Mouse (Mus musculus): ENCODE data around the gene Slc29a2. TPM values are rescaled to one million over a fixed set of nuclear protein-coding genes. Genes with fewer than 3 reads are reported as not detected.

Gene Slc29a2
- polyA plus RNA-seq, 1 experiment, result 8.9 TPM

DNA sequence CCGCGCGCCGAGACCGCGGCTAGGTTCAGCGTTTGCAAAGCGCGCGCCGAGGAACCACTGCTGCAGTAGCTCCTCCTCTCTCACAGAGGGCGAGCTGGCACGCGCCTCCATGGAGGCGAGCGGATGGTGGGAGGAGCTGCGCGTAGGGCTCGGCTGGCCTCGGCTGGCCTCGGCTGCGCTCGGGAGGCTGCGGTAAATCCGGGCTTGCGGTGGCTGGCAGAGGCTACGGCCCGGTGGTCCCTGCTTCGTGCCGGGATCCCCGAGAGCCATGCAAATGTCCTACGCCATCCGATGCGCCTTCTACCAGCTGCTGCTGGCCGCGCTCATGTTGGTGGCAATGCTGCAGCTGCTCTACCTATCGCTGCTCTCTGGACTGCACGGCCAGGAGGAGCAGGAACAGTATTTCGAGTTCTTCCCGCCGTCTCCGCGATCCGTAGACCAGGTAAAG, 15.1 kb downstream of the Slc29a2 start, which contains the start of the genes B4gat1 and AC124502.3:
B4gat1 (plus strand) TSS at position 118 of the 448 bp plus-strand sequence.
AC124502.3 (plus strand) TSS at position 183 of the 448 bp plus-strand sequence.
- Histone ChIP-seq H3K4me3 (ENCODE audit: insufficient read depth, poor library complexity, severe bottlenecking) (peak within 1 kb of the TSS; percentile 70), H3ac (ENCODE audit: control insufficient read depth, insufficient read length, low read depth) (peak within 1 kb of the TSS; percentile 83), H3K36me3 (ENCODE audit: control insufficient read depth, insufficient read depth) (peaks cover 9% of the 10 kb centered on the region), H3K27me3 (ENCODE audit: control insufficient read depth, insufficient read depth, insufficient read length) (no peaks in the 10 kb centered on the region), H3K79me3 (ENCODE audit: low read depth) (peaks cover 26% of the 10 kb centered on the region), H3K79me2 (ENCODE audit: control insufficient read depth, insufficient read depth) (peaks cover 47% of the 10 kb centered on the region)
- no peak for TF ChIP-seq CEBPB (IDR thresholded peaks at IDR 0.05; ENCODE audit: low read depth)
- no peak for TF ChIP-seq MYOD1 (IDR thresholded peaks at IDR 0.05; ENCODE audit: control insufficient read depth, insufficient read length, low read depth)
- TF ChIP-seq FOSL1 (IDR thresholded peaks at IDR 0.05; ENCODE audit: insufficient read depth, low read length, poor library complexity, severe bottlenecking), result no peak
- peak; percentile 68 for TF ChIP-seq CTCF (IDR thresholded peaks at IDR 0.05; ENCODE audit: control insufficient read depth, insufficient read depth, insufficient read length)

GRCm38 (mm10) chr19:5039301-5040114, 15.8 kb downstream of the Slc29a2 start:
- H3ac ChIP-seq (ENCODE audit: control insufficient read depth, insufficient read length, low read depth), result peak overlapping the region; percentile 83
- H3K79me2 ChIP-seq (ENCODE audit: control insufficient read depth, insufficient read depth), result peaks cover 55% of the 10 kb centered on the region
- peaks cover 9% of the 10 kb centered on the region for H3K36me3 ChIP-seq (ENCODE audit: control insufficient read depth, insufficient read depth)
- no peaks in the 10 kb centered on the region for H3K27me3 ChIP-seq (ENCODE audit: control insufficient read depth, insufficient read depth, insufficient read length)
- H3K4me3 ChIP-seq (ENCODE audit: insufficient read depth, poor library complexity, severe bottlenecking), result peak overlapping the region; percentile 70
- TF ChIP-seq MAX (IDR thresholded peaks at IDR 0.05) (no peak), CEBPB (IDR thresholded peaks at IDR 0.05; ENCODE audit: low read depth) (no peak), MYOG (IDR thresholded peaks at IDR 0.05; ENCODE audit: control insufficient read depth, extremely low read depth, insufficient read length) (no peak), CTCF (IDR thresholded peaks at IDR 0.05; ENCODE audit: control insufficient read depth, insufficient read depth, insufficient read length) (no peak), MYOD1 (IDR thresholded peaks at IDR 0.05; ENCODE audit: control insufficient read depth, insufficient read length, low read depth) (no peak), USF1 (IDR thresholded peaks at IDR 0.05; ENCODE audit: low read depth) (no peak), FOSL1 (IDR thresholded peaks at IDR 0.05; ENCODE audit: insufficient read depth, low read length, poor library complexity, severe bottlenecking) (no peak)
- peaks cover 30% of the 10 kb centered on the region for H3K79me3 ChIP-seq (ENCODE audit: low read depth)

DNA sequence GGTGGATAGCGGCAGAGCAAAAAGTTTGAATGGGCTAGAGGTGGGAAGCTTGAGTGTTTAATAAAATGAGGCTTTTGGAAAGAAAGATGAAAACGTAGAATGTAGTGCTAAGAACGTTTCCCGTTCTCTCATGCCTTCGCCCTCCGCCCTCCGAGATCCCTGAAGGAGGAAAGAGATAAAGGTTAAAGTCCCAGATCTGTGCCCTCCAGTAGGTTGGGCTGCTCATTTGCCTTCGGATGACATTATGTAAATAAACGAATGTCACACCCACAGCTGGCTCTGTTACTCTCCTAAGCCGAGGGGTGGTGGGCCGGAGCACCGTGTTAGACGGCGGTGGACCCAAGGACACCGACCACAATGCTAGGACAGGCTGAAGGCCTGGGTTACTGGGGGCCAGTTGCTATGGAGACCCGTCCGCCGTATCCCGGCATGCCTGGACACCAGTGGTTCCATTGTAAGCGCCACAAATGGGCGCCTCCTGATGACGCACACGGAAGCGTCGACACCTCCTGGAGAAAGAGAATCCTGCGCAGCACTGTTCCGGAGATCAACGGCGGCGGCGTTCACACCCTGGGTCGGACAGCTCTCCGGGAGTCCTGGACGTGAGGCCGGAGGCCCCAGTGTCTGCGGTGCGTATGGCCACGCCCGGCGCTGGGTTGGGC, 17.3 kb downstream of the Slc29a2 start, which contains the start of gene Brms1:
Brms1 (plus strand) TSS at position 493 of the 662 bp plus-strand sequence.
- H3K79me2 ChIP-seq (ENCODE audit: control insufficient read depth, insufficient read depth), result peaks cover 65% of the 10 kb centered on the region
- H3K79me3 ChIP-seq (ENCODE audit: low read depth), result peaks cover 30% of the 10 kb centered on the region
- no peaks in the 10 kb centered on the region for H3K27me3 ChIP-seq (ENCODE audit: control insufficient read depth, insufficient read depth, insufficient read length)
- peak within 1 kb of the TSS; percentile 92 for H3ac ChIP-seq (ENCODE audit: control insufficient read depth, insufficient read length, low read depth)
- H3K36me3 ChIP-seq (ENCODE audit: control insufficient read depth, insufficient read depth), result peaks cover 15% of the 10 kb centered on the region
- peak within 1 kb of the TSS; percentile 72 for H3K4me3 ChIP-seq (ENCODE audit: insufficient read depth, poor library complexity, severe bottlenecking)
- TF ChIP-seq USF1 (IDR thresholded peaks at IDR 0.05; ENCODE audit: low read depth), result no peak
- no peak for TF ChIP-seq MYOG (IDR thresholded peaks at IDR 0.05; ENCODE audit: control insufficient read depth, extremely low read depth, insufficient read length)
- TF ChIP-seq MAX (IDR thresholded peaks at IDR 0.05), result peak; percentile 54
- no peak for TF ChIP-seq CEBPB (IDR thresholded peaks at IDR 0.05; ENCODE audit: low read depth)
- TF ChIP-seq MYOD1 (IDR thresholded peaks at IDR 0.05; ENCODE audit: control insufficient read depth, insufficient read length, low read depth), result no peak
- TF ChIP-seq CTCF (IDR thresholded peaks at IDR 0.05; ENCODE audit: control insufficient read depth, insufficient read depth, insufficient read length), result no peak

DNA sequence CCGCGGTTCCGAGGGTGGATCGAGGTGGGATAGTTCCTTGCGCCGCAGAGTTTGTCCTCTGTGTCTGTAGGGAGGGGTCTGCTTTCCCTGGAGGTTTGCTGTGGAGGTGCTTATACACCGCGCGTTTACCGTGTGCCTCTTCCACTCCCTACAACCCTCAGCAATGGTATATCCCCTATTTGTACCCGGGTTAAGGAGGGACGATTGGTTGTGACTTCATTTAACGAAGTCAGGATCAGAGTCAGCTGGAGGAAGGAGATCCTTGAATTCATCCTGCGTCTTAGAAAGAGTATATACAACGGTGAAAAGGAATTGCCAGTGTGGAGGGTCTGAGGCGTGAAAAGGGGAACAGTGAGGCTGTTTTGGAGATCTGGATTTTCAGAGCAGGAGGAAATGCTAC, 17.9 kb downstream of the Slc29a2 start:
- Histone ChIP-seq H3ac (ENCODE audit: control insufficient read depth, insufficient read length, low read depth) (peak overlapping the region; percentile 92), H3K79me2 (ENCODE audit: control insufficient read depth, insufficient read depth) (peaks cover 69% of the 10 kb centered on the region), H3K79me3 (ENCODE audit: low read depth) (peaks cover 30% of the 10 kb centered on the region), H3K36me3 (ENCODE audit: control insufficient read depth, insufficient read depth) (peaks cover 21% of the 10 kb centered on the region), H3K4me3 (ENCODE audit: insufficient read depth, poor library complexity, severe bottlenecking) (peak overlapping the region; percentile 72), H3K27me3 (ENCODE audit: control insufficient read depth, insufficient read depth, insufficient read length) (no peaks in the 10 kb centered on the region)
- TF ChIP-seq MYOG (IDR thresholded peaks at IDR 0.05; ENCODE audit: control insufficient read depth, extremely low read depth, insufficient read length) (no peak), FOSL1 (IDR thresholded peaks at IDR 0.05; ENCODE audit: insufficient read depth, low read length, poor library complexity, severe bottlenecking) (no peak)

DNA sequence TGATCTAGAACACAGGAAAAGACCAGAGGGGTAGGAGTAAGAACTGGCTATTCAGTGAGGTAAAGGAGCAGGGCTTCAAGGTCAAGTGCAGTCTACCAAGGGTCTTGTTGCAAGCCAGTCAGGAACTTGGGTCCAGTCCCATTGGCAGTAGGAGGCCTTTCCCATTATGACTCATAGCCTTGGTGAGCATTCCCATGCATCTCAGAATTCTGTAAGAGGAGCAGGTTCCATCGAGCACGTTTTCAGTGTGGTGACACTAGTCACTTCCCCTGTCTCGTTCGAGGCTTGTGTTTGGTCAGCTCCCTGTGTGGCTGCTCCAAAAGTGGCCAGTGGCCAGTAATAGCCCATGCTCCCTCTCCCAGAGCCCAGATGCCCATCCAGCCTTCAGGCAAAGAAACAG, 21.9 kb downstream of the Slc29a2 start:
- no peak overlapping the region for H3ac ChIP-seq (ENCODE audit: control insufficient read depth, insufficient read length, low read depth)
- no peak overlapping the region for H3K4me3 ChIP-seq (ENCODE audit: insufficient read depth, poor library complexity, severe bottlenecking)
- peaks cover 25% of the 10 kb centered on the region for H3K79me3 ChIP-seq (ENCODE audit: low read depth)
- H3K36me3 ChIP-seq (ENCODE audit: control insufficient read depth, insufficient read depth), result peaks cover 42% of the 10 kb centered on the region
- TF ChIP-seq CTCF (IDR thresholded peaks at IDR 0.05; ENCODE audit: control insufficient read depth, insufficient read depth, insufficient read length) (no peak), MAX (IDR thresholded peaks at IDR 0.05) (peak; percentile 56)
- no peaks in the 10 kb centered on the region for H3K27me3 ChIP-seq (ENCODE audit: control insufficient read depth, insufficient read depth, insufficient read length)
- H3K79me2 ChIP-seq (ENCODE audit: control insufficient read depth, insufficient read depth), result peaks cover 52% of the 10 kb centered on the region

All from C2C12 (cell line).